Mouse (Mus musculus): ENCODE measurements at regions not wholly inside any gene's neighbourhood (a gene's known extent, or its start where the extent isn't known, plus 50 kb on each side); places are given as distances from the start of the nearest gene placed in this dataset.

DNA sequence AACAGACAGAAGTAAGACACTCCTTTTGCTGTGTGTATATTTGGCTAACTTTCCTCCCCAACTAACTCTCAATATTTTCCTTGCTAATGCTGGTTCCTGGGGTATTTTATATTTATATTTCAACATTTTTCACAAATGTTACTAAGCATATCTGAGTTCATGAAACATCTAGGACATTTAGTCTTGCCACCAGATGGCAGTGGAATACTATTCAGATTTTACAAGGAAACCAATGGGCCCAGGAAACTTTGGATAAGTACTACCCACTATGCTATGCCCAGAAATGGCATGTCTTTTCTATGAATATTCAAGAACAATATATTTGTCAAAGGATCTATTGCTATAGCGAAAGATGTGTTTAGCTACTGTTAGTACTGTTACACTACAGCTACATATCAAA is 251.1 kb downstream of the Car8 start:
- no peak for ATAC-seq (ENCODE audit: insufficient number of reproducible peaks, insufficient read depth, low FRiP score, low TSS enrichment)
- Histone ChIP-seq H3K27me3 (no peaks in the 10 kb centered on the region), H3K4me3 (no peak overlapping the region), H3K4me2 (replicated peaks) (no peak overlapping the region), H3K27ac (no peak overlapping the region), H3K9me3 (no peaks in the 10 kb centered on the region), H3K36me3 (no peaks in the 10 kb centered on the region), H3K9ac (no peak overlapping the region), H3K4me1 (no peaks in the 10 kb centered on the region)
- WGBS: 97% methylated on average over 1 of the region's 1 CpGs

DNA sequence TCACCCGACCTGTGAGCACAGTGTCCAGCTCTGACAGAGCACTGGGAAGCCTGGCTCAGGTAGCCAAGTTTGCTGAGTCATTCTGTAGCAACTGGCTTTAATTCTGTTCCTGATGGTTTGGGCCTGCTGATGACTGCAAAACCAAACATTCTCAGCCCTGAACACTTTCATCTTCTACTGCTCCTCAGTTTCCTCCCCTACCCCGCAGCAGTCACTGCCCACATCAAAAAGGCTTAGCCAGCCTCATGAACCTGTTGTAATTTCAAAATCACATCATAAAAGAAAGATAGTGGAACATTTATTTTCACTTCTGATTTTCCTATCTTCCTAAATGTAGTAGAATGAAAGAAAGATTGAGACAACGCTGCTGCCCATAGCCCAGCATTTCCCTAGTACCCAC is 251.5 kb downstream of the Car8 start:
- 73% methylated on average over 3 of the region's 3 CpGs for WGBS
- ATAC-seq (ENCODE audit: insufficient number of reproducible peaks, insufficient read depth, low FRiP score, low TSS enrichment): no peak
- H3K4me2 ChIP-seq (replicated peaks): no peak overlapping the region
- no peaks in the 10 kb centered on the region for H3K36me3 ChIP-seq
- no peak overlapping the region for H3K4me3 ChIP-seq
- no peak overlapping the region for H3K27ac ChIP-seq
- H3K27me3 ChIP-seq: no peaks in the 10 kb centered on the region
- no peaks in the 10 kb centered on the region for H3K9me3 ChIP-seq
- no peak overlapping the region for H3K9ac ChIP-seq
- no peaks in the 10 kb centered on the region for H3K4me1 ChIP-seq

DNA sequence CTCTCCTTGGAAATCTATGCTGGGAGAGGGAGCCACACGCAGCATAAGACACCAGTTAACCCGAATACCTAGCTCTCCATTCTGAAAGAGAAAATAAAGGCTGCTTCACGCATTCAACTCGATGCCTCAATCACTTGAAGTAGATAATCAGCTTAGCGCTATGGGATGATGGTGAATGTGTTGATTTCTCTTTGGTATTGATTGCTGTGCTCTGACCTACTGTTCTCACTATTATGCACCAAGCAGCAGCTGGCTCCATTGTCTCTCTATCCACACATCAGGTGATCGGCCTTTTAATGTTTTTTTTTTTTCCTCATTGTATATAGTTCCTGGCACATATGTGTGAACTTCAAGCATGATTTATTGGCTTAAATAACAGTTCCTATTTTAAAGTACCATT is 254.0 kb downstream of the Car8 start:
- H3K4me1 ChIP-seq: no peaks in the 10 kb centered on the region
- no peak for ATAC-seq (ENCODE audit: insufficient number of reproducible peaks, insufficient read depth, low FRiP score, low TSS enrichment)
- no peaks in the 10 kb centered on the region for H3K9me3 ChIP-seq
- no peaks in the 10 kb centered on the region for H3K36me3 ChIP-seq
- no peak overlapping the region for H3K4me3 ChIP-seq
- no peaks in the 10 kb centered on the region for H3K27me3 ChIP-seq
- no peak overlapping the region for H3K9ac ChIP-seq
- no peak overlapping the region for H3K27ac ChIP-seq
- H3K4me2 ChIP-seq (replicated peaks): no peak overlapping the region
- WGBS: 83% methylated on average over 6 of the region's 6 CpGs

DNA sequence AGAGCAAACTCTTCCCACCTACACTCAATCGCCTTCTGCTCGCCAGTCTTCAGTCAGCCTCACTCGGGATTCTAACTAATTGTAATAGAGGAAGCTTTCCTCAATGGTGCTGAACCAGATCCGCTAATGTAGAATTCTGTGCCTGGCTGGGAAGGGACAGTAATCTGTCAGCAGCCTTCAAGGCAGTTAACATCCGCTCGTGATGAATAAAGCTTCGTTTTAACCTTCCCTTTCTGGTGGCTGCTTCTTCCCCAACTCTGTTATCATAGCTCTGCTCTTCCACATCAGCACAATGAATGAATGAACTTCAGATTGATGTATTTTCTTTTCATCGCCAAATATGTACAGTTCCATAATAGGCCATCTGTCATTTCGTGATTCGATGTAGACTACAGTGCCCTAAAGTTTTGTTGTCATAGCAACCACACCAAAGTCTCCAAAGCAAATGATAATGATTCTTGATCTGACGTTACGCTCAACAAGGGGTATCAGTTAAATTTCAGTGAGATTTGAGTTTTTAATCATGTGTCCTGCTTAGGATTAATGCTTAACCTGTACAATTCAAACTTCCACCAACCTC is 259.0 kb downstream of the Car8 start:
- Histone ChIP-seq H3K9ac (no peak overlapping the region), H3K4me1 (no peaks in the 10 kb centered on the region), H3K4me2 (replicated peaks) (no peak overlapping the region), H3K27ac (no peak overlapping the region), H3K9me3 (no peaks in the 10 kb centered on the region), H3K36me3 (no peaks in the 10 kb centered on the region), H3K4me3 (no peak overlapping the region), H3K27me3 (no peaks in the 10 kb centered on the region)
- ATAC-seq (ENCODE audit: insufficient number of reproducible peaks, insufficient read depth, low FRiP score, low TSS enrichment): no peak
- 86% methylated on average over 12 of the region's 12 CpGs for WGBS

DNA sequence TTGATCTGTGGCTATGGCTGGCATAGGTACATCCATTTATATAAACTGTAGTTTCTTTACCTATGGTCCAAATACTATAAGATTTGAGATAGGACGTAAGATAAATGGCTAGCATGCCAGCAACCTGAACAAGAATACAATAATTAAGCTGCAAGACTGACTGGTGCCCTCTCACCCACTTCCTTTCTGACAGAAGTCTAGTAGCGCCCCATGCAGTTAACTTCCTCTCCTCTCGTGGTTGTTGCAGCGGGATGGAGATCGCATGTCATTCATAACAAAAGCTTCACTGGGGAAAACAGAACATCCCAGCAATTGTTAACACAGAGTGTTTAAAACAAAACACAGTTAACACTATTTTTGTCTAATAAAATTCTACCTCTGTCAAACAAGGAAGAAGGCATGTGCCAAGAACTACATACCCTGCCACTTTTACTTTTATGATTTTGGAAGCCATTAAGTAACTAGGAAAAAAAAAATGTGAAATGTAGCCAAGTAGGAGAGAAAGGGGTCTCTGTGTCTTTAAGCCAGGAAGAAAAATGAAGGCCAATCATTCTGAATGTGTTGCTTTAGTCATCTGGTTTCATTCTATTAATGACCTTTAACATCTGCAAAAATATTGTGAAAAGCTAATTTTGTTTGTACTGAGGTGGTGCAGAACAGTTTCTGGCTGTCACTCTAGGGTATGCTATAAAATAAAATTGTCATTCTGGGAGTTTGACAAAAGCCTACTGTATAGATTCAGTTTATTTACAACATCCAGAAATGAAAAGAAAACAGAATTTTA is 261.0 kb downstream of the Car8 start:
- H3K27me3 ChIP-seq: no peaks in the 10 kb centered on the region
- no peak overlapping the region for H3K4me2 ChIP-seq (replicated peaks)
- no peaks in the 10 kb centered on the region for H3K4me1 ChIP-seq
- no peak overlapping the region for H3K4me3 ChIP-seq
- H3K9ac ChIP-seq: no peak overlapping the region
- no peak for ATAC-seq (ENCODE audit: insufficient number of reproducible peaks, insufficient read depth, low FRiP score, low TSS enrichment)
- 56% methylated on average over 5 of the region's 5 CpGs for WGBS
- H3K9me3 ChIP-seq: no peaks in the 10 kb centered on the region
- H3K27ac ChIP-seq: no peak overlapping the region
- no peaks in the 10 kb centered on the region for H3K36me3 ChIP-seq

DNA sequence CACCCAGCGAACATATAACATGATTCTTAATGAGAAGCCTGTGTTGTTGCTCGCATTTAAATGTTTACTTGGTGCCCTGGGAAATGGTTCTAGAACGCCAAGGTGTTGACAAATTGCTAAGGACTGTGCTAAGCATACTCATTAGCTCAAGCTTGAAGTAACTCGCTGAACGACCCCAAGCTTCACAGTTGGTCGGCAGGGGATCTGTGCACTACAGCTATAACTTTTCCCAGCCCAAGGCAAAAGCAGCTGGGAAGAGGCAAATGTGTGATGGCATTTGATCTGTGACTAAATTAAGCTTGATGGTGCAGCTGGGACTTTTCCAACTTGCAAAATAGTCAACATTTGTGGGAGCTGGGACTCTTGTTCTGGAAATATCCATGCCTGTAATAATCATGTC is 268.6 kb downstream of the Car8 start:
- WGBS: 59% methylated on average over 6 of the region's 6 CpGs
- Histone ChIP-seq H3K9ac (no peak overlapping the region), H3K4me2 (replicated peaks) (no peak overlapping the region), H3K36me3 (no peaks in the 10 kb centered on the region), H3K9me3 (no peaks in the 10 kb centered on the region), H3K27ac (no peak overlapping the region), H3K4me3 (no peak overlapping the region), H3K4me1 (no peaks in the 10 kb centered on the region), H3K27me3 (no peaks in the 10 kb centered on the region)
- no peak for ATAC-seq (ENCODE audit: insufficient number of reproducible peaks, insufficient read depth, low FRiP score, low TSS enrichment)

DNA sequence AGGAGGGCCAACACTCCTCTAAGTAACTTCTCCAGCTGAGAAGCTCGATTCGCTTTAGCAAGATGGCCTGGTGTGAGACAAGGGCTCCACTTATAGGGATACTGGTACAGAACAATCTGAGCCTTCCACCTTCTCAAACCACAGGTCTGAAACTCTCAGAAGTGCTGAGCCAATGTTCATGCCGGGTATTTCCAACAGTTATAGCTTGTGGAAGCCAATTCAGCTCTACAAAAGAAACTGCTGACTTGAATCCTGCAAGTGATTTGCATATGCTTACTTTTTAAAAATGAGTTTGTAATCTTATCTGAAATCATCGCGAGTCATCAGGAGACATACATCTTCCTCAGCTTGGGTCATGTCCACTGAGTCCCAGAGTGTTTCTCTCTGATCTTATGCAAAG is 273.2 kb downstream of the Car8 start:
- no peak overlapping the region for H3K4me3 ChIP-seq
- no peak for ATAC-seq (ENCODE audit: insufficient number of reproducible peaks, insufficient read depth, low FRiP score, low TSS enrichment)
- no peak overlapping the region for H3K27ac ChIP-seq
- H3K36me3 ChIP-seq: no peaks in the 10 kb centered on the region
- WGBS: 91% methylated on average over 5 of the region's 5 CpGs
- H3K9me3 ChIP-seq: no peaks in the 10 kb centered on the region
- no peak overlapping the region for H3K9ac ChIP-seq
- H3K4me1 ChIP-seq: no peaks in the 10 kb centered on the region
- no peak overlapping the region for H3K4me2 ChIP-seq (replicated peaks)
- no peaks in the 10 kb centered on the region for H3K27me3 ChIP-seq

DNA sequence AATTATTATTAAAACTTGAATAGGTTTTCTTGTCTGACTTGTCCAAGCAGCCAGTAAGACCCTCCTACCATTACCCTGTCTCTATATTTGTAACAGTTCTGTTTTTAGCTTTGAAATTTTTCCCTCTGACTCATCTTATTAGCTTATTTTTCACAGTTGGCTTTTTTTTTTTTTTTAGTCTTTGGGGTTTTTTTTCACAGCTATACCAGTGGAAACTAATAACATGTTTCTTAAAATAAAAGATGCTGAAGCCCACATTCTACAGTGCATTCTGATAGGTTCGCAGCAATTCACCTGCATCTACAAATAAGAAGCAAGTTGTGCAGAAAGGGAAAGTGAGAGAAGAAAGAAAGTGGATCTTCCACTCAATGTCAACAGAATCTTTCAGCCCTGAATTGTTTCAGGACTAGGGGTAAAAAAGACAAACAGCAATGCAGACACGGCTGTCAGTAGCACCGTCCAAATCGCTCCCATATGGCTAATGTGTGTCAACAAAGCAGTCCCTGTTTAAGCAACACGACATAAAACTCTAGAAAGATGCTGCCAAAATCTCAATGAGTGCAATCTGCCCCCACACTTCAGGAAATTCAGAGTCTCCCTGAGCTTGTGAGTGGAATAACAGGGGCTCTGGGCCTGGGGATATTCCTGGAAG is 277.2 kb downstream of the Car8 start:
- Histone ChIP-seq H3K4me3 (no peak overlapping the region), H3K9ac (no peak overlapping the region), H3K27me3 (no peaks in the 10 kb centered on the region), H3K27ac (no peak overlapping the region), H3K4me1 (no peaks in the 10 kb centered on the region), H3K9me3 (no peaks in the 10 kb centered on the region), H3K36me3 (no peaks in the 10 kb centered on the region), H3K4me2 (replicated peaks) (no peak overlapping the region)
- no peak for ATAC-seq (ENCODE audit: insufficient number of reproducible peaks, insufficient read depth, low FRiP score, low TSS enrichment)
- 38% methylated on average over 5 of the region's 5 CpGs for WGBS

DNA sequence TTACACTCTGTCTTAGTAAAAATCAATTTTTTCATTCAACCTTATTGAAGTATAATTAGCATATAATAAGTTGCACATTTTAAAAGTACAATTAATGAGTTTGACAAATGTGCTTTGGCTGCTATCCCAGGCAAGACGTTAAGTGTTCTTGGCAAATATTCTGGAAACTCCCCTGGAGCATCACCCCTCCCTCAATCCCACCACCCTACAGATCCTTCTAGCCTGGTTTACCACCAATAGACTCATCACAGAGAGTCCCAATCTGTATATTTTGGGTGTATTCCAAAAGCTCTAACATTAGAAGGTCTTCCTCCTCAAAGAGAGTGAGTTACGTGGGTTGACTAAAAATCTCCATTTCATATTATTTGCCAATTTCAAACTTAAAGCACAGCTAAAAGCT is 278.5 kb downstream of the Car8 start:
- H3K4me1 ChIP-seq: no peaks in the 10 kb centered on the region
- no peak overlapping the region for H3K4me2 ChIP-seq (replicated peaks)
- 77% methylated on average over 2 of the region's 2 CpGs for WGBS
- H3K9me3 ChIP-seq: no peaks in the 10 kb centered on the region
- H3K27ac ChIP-seq: no peak overlapping the region
- H3K4me3 ChIP-seq: no peak overlapping the region
- no peak overlapping the region for H3K9ac ChIP-seq
- ATAC-seq (ENCODE audit: insufficient number of reproducible peaks, insufficient read depth, low FRiP score, low TSS enrichment): no peak
- no peaks in the 10 kb centered on the region for H3K36me3 ChIP-seq
- H3K27me3 ChIP-seq: no peaks in the 10 kb centered on the region

DNA sequence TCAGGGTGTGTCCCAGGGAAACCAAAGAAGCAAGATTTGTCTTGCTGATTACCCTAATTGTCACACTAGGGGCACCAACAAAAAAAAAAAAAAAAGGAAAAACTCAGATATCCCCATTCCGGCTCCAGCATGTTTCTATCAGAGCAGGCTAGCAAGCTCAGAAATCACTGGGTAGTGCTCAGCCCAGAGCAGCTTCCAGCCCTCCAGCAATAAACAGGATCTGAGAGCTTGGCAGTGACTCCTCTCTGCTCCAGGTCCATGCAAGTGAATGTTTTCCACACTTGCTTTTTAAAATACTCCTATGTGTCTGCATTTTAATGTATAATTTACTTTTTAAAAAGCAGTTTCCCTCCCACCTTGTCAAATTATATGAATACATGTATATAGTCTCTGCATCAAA is 290.8 kb downstream of the Car8 start:
- Histone ChIP-seq H3K36me3 (no peaks in the 10 kb centered on the region), H3K4me3 (no peak overlapping the region), H3K9me3 (no peaks in the 10 kb centered on the region), H3K4me2 (replicated peaks) (no peak overlapping the region), H3K4me1 (no peaks in the 10 kb centered on the region), H3K9ac (no peak overlapping the region), H3K27me3 (no peaks in the 10 kb centered on the region), H3K27ac (no peak overlapping the region)
- ATAC-seq (ENCODE audit: insufficient number of reproducible peaks, insufficient read depth, low FRiP score, low TSS enrichment): no peak
- 56% methylated on average over 1 of the region's 1 CpGs for WGBS

DNA sequence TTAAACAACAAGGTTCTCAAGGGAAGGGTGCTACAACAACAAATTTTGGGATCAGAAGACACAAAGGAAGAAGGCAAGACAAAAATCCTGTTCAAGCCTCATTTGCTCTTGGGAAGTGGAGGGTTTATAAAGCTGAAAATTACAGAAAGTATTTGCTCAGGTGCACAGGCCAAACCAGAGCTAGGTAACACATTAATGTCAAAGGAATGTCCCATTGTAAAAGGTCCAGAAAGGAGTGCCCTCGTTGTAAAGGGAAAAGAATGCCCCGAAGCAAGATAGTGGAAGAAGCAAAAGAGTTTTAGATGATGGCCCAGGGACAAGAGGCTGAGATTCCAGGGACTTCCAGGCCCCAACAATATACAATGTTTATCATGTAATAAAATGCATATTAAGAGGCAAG is 317.3 kb downstream of the Car8 start:
- H3K9ac ChIP-seq: no peak overlapping the region
- no peaks in the 10 kb centered on the region for H3K27me3 ChIP-seq
- 45% methylated on average over 2 of the region's 2 CpGs for WGBS
- H3K36me3 ChIP-seq: no peaks in the 10 kb centered on the region
- no peak overlapping the region for H3K4me3 ChIP-seq
- no peaks in the 10 kb centered on the region for H3K9me3 ChIP-seq
- H3K27ac ChIP-seq: no peak overlapping the region
- H3K4me1 ChIP-seq: no peaks in the 10 kb centered on the region
- no peak for ATAC-seq (ENCODE audit: insufficient number of reproducible peaks, insufficient read depth, low FRiP score, low TSS enrichment)
- no peak overlapping the region for H3K4me2 ChIP-seq (replicated peaks)

DNA sequence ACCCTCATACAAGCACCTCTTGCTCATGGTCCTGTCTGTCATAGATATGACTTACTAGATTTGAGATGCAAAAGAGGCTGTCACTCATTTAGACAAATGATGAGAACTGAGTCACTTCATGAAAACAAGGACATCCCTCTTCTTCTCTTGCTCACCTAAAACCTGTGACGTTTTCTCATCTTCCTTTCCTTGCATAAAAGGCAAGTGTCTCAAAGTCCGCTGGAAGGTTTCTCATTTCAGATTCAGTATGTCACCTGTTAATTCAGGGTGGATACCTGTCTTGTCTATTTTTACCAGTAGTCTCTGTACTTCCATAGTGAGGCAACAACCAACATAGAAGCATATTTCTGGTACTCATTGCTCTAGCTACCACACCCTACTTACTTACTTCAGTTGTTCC is 325.6 kb downstream of the Car8 start:
- Histone ChIP-seq H3K4me2 (replicated peaks) (no peak overlapping the region), H3K27ac (no peak overlapping the region), H3K36me3 (no peaks in the 10 kb centered on the region), H3K4me1 (no peaks in the 10 kb centered on the region), H3K27me3 (no peaks in the 10 kb centered on the region), H3K9ac (no peak overlapping the region), H3K9me3 (no peaks in the 10 kb centered on the region), H3K4me3 (no peak overlapping the region)
- no peak for ATAC-seq (ENCODE audit: insufficient number of reproducible peaks, insufficient read depth, low FRiP score, low TSS enrichment)
- 97% methylated on average over 2 of the region's 2 CpGs for WGBS

Data from embryonic facial prominence, embryonic 12.5 days (tissue).